Mouse (Mus musculus): ENCODE measurements around the gene Ahcyl1. TPM values are rescaled to one million over a fixed set of nuclear protein-coding genes. Genes with fewer than 3 reads are reported as not detected.

Gene Ahcyl1
- polyA plus RNA-seq, 1 experiment from 2014 or later: 79.2 TPM

DNA sequence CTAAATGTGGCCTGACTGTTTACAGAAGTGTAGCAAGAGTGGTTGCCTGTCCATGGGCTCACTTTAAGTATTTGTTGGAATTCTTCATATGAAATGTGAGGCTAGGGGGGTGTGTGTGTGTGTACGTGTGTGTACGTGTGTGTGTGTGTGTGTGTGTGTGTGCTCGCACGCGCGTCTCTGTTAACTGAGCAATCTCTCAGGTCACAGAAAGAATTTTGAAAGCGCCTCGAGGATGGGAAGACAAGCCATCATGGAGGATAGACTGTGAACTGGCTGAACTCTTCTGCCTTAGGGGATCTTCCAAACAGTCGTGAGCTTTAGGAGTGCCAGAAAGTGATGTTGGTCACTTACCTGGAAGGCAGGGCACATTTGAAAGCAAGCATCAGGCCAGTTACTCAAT lies 62.5 kb downstream of the Ahcyl1 start:
- Histone ChIP-seq H3K9me3 (replicated peaks; ENCODE audit: low read length) (no peaks in the 10 kb centered on the region), H3K27me3 (ENCODE audit: insufficient read depth, low read length) (no peaks in the 10 kb centered on the region), H3K36me3 (ENCODE audit: insufficient read depth, low read length) (0 out of 2 replicates have a peak, but pooled peaks cover under 1% of the 10 kb centered on the region), H3K4me3 (replicated peaks; ENCODE audit: low read depth, low read length) (no peak overlapping the region), H3K4me2 (ENCODE audit: low read length) (no peak overlapping the region), H3K4me1 (replicated peaks; ENCODE audit: insufficient read depth, low read length) (peaks cover 7% of the 10 kb centered on the region; the same call in 1 of the 2 replicates), H3K9ac (ENCODE audit: low read depth, low read length) (no peak overlapping the region), H3K27ac (no peak overlapping the region)
- TF ChIP-seq CTCF (IDR thresholded peaks at IDR 0.05; ENCODE audit: low read depth): no peak
- DNase-seq (ENCODE audit: low spot score) (no peak), ATAC-seq (replicated peaks; ENCODE audit: low FRiP score, low read depth) (no peak)
- 88% methylated on average over 9 of the region's 9 CpGs for WGBS

DNA sequence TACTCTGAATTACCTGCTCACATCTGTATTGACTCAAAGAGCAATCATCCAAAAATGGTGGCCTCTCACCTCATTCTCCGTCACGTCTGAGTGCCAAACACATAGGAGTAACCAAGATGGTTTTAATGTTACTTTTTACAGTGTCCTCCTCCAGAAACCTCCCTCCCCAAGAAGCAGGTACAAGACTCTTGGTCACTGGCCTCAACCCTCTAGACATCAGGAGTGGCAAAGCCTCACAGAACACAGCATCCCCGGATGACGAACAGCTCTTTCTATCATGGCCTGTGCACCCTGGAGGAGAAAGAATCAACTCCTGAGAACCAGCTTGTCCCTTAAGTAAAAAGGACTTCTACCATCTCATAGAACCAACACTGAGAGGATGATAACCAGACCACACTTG lies 63.6 kb downstream of the Ahcyl1 start:
- 0 out of 2 replicates have a peak, but pooled peaks cover 5% of the 10 kb centered on the region for H3K36me3 ChIP-seq (ENCODE audit: insufficient read depth, low read length)
- TF ChIP-seq CTCF (IDR thresholded peaks at IDR 0.05; ENCODE audit: low read depth): no peak
- ATAC-seq (replicated peaks; ENCODE audit: low FRiP score, low read depth) (no peak), DNase-seq (ENCODE audit: low spot score) (no peak)
- no peak overlapping the region for H3K9ac ChIP-seq (ENCODE audit: low read depth, low read length)
- no peaks in the 10 kb centered on the region for H3K9me3 ChIP-seq (replicated peaks; ENCODE audit: low read length)
- H3K4me1 ChIP-seq (replicated peaks; ENCODE audit: insufficient read depth, low read length): peaks cover 7% of the 10 kb centered on the region; the same call in 1 of the 2 replicates
- H3K27me3 ChIP-seq (ENCODE audit: insufficient read depth, low read length): no peaks in the 10 kb centered on the region
- H3K4me3 ChIP-seq (replicated peaks; ENCODE audit: low read depth, low read length): no peak overlapping the region
- H3K4me2 ChIP-seq (ENCODE audit: low read length): no peak overlapping the region
- no peak overlapping the region for H3K27ac ChIP-seq
- 90% methylated on average over 4 of the region's 4 CpGs for whole genome bisulfite sequencing

DNA sequence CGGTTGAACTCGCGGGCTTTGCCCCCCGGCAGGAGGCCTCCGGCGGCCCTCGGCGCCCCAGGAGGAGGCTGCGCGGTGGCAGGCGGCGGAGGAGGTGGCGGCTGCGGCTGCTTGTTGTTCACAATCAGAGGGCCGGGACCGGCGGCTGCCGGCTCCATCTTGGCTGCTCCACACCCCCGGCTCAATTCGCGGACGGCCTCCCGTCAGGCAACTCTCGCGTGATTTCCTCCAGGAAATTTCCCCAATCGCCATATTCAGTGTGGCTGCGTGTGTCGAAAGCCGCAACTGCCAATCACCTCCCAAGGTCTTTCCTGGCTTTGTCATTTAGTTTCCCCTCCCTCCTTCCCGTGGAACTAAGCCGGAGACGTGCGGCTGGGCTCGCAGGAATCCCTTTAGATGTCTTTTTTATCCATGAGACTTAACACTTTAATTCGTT lies 64.8 kb downstream of the Ahcyl1 start, which contains the start of gene Strip1:
TSS of gene Strip1 (minus strand) at position 172 of the 436 bp plus-strand sequence.
- H3K36me3 ChIP-seq (ENCODE audit: insufficient read depth, low read length): peaks cover 16% of the 10 kb centered on the region
- under 1% methylated on average over 35 of the region's 35 CpGs for WGBS
- peaks cover 7% of the 10 kb centered on the region; the same call in 1 of the 2 replicates for H3K4me1 ChIP-seq (replicated peaks; ENCODE audit: insufficient read depth, low read length)
- H3K27me3 ChIP-seq (ENCODE audit: insufficient read depth, low read length): no peaks in the 10 kb centered on the region
- H3K9ac ChIP-seq (ENCODE audit: low read depth, low read length): peak within 1 kb of the TSS; percentile 98
- no peaks in the 10 kb centered on the region for H3K9me3 ChIP-seq (replicated peaks; ENCODE audit: low read length)
- H3K4me3 ChIP-seq (replicated peaks; ENCODE audit: low read depth, low read length): peak within 1 kb of the TSS; percentile 97
- H3K27ac ChIP-seq: peak within 1 kb of the TSS; percentile 95
- ATAC-seq (replicated peaks; ENCODE audit: low FRiP score, low read depth): peak; percentile 94
- peak within 1 kb of the TSS; percentile 86 for H3K4me2 ChIP-seq (ENCODE audit: low read length)
- DNase-seq (ENCODE audit: low spot score): peak; percentile 98
- no peak for TF ChIP-seq CTCF (IDR thresholded peaks at IDR 0.05; ENCODE audit: low read depth)

DNA sequence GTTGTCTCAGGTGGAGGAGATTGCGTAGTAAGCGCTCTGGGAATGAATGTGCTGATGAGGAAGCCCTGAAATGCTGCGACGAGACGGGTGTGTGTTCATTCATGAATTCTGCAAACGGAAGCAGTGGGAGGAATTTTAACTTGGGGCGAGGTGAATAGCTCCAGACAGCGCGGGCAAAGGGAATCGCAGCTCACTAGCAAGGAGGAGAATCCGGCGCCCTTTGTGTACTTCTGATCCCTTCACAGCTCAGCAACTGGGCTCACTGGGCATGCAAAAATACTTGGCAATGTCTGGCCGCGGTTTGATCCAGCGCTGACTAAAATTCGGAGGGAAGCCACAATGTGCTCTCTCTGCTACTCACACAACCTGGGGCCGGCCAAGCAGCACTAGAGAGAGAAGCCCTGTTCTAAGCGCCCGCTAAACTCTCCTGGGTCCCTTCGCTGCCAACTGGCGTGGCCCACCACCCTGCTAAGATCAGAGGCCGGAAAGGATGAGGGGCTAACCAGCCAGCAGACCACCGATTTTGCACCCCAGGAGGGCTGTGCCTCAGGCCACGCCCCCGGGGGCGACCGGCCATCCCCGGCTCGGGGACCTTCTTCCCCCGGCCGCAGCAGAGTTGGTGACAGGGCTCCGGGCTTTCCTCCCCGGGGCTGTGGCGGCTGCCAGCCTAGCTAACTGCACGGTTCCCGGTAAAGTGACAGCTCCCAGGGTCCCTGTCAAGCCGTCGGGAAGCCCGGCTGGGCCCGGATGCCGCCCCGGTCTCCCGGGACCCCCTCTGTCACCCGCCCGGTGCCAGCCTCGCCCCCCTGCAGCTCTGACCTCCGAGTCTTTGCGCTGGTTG lies 65.5 kb downstream of the Ahcyl1 start, which contains the start of gene Gm10961:
TSS of gene Gm10961 (plus strand) at position 641 of the 841 bp plus-strand sequence.
- Histone ChIP-seq H3K9me3 (replicated peaks; ENCODE audit: low read length) (no peaks in the 10 kb centered on the region), H3K27ac (peak within 1 kb of the TSS; percentile 95), H3K4me2 (ENCODE audit: low read length) (peak within 1 kb of the TSS; percentile 86), H3K36me3 (ENCODE audit: insufficient read depth, low read length) (peaks cover 21% of the 10 kb centered on the region), H3K27me3 (ENCODE audit: insufficient read depth, low read length) (no peaks in the 10 kb centered on the region), H3K9ac (ENCODE audit: low read depth, low read length) (peak within 1 kb of the TSS; percentile 98), H3K4me3 (replicated peaks; ENCODE audit: low read depth, low read length) (peak within 1 kb of the TSS; percentile 97), H3K4me1 (replicated peaks; ENCODE audit: insufficient read depth, low read length) (peaks cover 7% of the 10 kb centered on the region; the same call in 1 of the 2 replicates)
- WGBS: under 1% methylated on average over 48 of the region's 48 CpGs
- DNase-seq (ENCODE audit: low spot score): peak; percentile 64
- ATAC-seq (replicated peaks; ENCODE audit: low FRiP score, low read depth): peak; percentile 68
- no peak for TF ChIP-seq CTCF (IDR thresholded peaks at IDR 0.05; ENCODE audit: low read depth)

DNA sequence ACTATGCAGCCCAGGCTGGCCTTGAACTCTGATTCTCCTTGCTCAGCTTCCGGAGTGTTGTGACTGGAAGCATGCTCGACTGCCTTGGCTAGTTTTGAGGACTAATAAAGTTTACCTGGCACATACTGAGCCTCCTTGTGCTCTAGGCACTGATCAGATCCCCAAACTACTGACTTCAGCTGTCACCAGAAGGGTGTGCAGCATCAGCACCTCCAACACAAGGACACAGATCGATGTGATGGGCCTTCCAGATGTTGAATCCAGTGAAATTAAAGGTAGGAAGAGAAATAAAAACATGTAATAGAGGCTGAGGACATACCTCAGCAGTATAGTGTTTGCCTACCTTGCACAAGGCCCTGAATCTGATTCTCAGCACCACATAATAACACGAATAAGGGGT lies 66.9 kb downstream of the Ahcyl1 start:
- DNase-seq (ENCODE audit: low spot score): no peak
- H3K4me2 ChIP-seq (ENCODE audit: low read length): no peak overlapping the region
- no peak overlapping the region for H3K9ac ChIP-seq (ENCODE audit: low read depth, low read length)
- no peaks in the 10 kb centered on the region for H3K27me3 ChIP-seq (ENCODE audit: insufficient read depth, low read length)
- 91% methylated on average over 4 of the region's 4 CpGs for WGBS
- H3K4me3 ChIP-seq (replicated peaks; ENCODE audit: low read depth, low read length): no peak overlapping the region
- no peak for ATAC-seq (replicated peaks; ENCODE audit: low FRiP score, low read depth)
- no peak overlapping the region for H3K27ac ChIP-seq
- H3K4me1 ChIP-seq (replicated peaks; ENCODE audit: insufficient read depth, low read length): peaks cover 7% of the 10 kb centered on the region; the same call in 1 of the 2 replicates
- no peaks in the 10 kb centered on the region for H3K9me3 ChIP-seq (replicated peaks; ENCODE audit: low read length)
- H3K36me3 ChIP-seq (ENCODE audit: insufficient read depth, low read length): peaks cover 33% of the 10 kb centered on the region
- TF ChIP-seq CTCF (IDR thresholded peaks at IDR 0.05; ENCODE audit: low read depth): no peak

DNA sequence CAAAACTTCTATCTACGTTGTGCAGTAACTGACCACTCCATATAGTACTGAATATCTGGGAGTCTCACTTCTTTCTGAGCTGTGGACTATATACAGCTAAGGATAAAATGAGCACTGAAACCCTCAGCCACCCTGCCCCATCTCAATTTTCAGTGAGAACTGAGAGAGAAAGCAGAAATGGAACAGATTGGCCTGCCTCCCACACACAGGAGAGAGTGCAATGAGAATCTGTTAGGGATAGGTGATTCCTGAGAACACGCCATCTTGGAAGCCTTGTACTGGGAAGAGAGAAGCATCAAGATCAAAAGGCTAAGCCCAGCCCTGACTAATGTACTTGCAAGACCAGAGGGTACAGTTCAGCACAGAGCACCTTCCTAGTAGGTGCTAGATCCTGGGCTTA lies 67.8 kb downstream of the Ahcyl1 start:
- Histone ChIP-seq H3K9ac (ENCODE audit: low read depth, low read length) (no peak overlapping the region), H3K27ac (no peak overlapping the region), H3K4me3 (replicated peaks; ENCODE audit: low read depth, low read length) (no peak overlapping the region), H3K36me3 (ENCODE audit: insufficient read depth, low read length) (peaks cover 39% of the 10 kb centered on the region), H3K27me3 (ENCODE audit: insufficient read depth, low read length) (no peaks in the 10 kb centered on the region), H3K4me1 (replicated peaks; ENCODE audit: insufficient read depth, low read length) (peaks cover 7% of the 10 kb centered on the region; the same call in 1 of the 2 replicates), H3K4me2 (ENCODE audit: low read length) (no peak overlapping the region), H3K9me3 (replicated peaks; ENCODE audit: low read length) (no peaks in the 10 kb centered on the region)
- DNase-seq (ENCODE audit: low spot score) (no peak), ATAC-seq (replicated peaks; ENCODE audit: low FRiP score, low read depth) (no peak)
- WGBS: 87% methylated on average over 2 of the region's 2 CpGs
- no peak for TF ChIP-seq CTCF (IDR thresholded peaks at IDR 0.05; ENCODE audit: low read depth)

Measured in kidney, postnatal 0 days (tissue).